Mouse (Mus musculus) heart, postnatal 36 days (tissue): ENCODE measurements around the gene Ttc12. TPM values are rescaled to one million over a fixed set of nuclear protein-coding genes. Genes with fewer than 3 reads are reported as not detected.

ENCODE experiments used
- DNase-seq, 2 experiments: peaks; one replicate each; pipeline ENCODE4 v3.0.0; 2021 to 2022
- intact Hi-C: fragments of 180-260 bp; cut with DNase I; formaldehyde crosslinking; loops from one replicate; pipeline ENCODE4 v1.15.1; 2025
- total RNA-seq, 2 experiments: library from RNA; stranded (reverse); gene quantifications; 2 replicates each; pipeline ENCODE4 v1.2.3; 2021

The Ttc12 gene
- total RNA-seq: 10 to 100 TPM in 1 of 2 experiments, 1 to 10 TPM in 1; 9.9 to 12.3 TPM

DNA sequence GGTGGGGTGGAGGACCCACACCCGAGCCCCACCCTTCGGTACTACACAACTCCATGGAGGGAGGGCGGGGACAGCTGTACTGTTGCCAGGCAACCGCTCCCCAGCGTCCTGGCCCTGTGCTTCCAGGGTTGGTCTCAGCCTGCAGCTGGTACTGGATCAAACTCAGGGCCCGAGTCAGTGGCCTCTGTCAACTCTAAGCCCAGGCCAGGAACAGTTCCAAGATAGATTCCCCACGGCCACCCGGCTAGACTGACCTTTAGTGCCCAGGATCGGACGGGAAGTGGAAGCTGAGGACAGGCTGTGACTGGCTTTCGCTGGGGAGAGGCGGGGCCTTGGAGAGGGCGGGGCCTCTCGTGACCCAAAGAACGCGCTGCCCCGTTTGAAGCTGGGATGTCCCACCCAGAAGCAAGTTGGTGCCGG, at the start of gene Ttc12:
Gene Ttc12 (minus strand): TSS at position 334 of the 420 bp plus-strand sequence.
- intact Hi-C loops: no loop called here

GRCm38 (mm10) chr9:49534958-49535357, 48.9 kb upstream of the Ttc12 start:
- intact Hi-C loops: no loop called here
- DNase-seq: no peak

More for the DNA sequence above, at the start of gene Ttc12:
- DNase-seq: peak; percentile 87 to 89

DNA sequence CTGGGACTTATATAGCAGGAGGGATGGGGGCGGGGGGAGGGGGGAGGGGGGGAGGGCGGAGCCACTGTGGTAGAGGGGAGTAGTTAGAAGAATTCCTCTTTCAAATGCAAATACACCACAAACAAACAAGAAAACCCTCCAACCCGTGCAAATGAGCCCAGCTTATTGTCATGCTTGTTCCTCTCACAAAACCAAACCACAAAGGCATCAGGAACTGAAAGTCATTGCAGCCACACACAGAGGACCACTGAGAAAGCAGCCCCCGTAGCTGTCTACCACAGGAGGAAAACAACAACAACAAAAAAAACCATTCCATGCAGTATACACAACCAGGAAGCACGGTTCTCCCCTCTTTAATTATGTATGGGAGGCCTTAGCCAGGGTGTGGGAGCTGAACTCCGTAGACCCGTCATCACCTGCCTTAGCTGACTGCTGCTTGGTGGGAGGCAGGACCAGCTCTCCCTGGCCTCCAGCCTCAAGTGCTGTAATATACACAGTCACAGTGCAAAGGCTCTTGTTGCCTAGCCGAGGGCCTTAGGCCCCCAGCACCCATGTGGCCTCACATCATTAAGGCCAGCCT, 48.0 kb upstream of the Ttc12 start:
- intact Hi-C loops: no loop called here

GRCm38 (mm10) chr9:49533455-49533854, 47.4 kb upstream of the Ttc12 start:
- DNase-seq: peak in 1 of 2 experiments; percentile 7
- intact Hi-C loops: no loop called here

More for the DNA sequence above, 48.0 kb upstream of the Ttc12 start:
- no peak for DNase-seq

DNA sequence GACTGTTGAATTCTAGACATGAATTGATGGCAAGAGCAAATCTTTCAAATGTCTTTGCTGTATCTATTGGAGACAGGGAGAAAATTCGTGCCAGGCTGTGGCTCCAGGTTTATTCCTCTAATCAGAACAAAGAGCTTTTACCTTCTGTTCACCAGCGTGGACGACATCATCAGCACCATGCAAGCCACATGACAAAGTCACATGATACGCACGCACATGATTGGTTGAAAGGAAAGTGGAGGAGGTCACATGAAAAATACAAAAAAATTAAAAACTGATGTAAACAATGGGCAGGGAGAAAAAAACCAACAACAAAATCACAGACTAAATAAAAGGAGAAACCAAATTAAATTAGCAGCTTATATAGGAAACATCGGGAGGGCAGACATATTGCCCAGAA, 45.8 kb upstream of the Ttc12 start:
- DNase-seq: no peak
- intact Hi-C loops: no loop called here

DNA sequence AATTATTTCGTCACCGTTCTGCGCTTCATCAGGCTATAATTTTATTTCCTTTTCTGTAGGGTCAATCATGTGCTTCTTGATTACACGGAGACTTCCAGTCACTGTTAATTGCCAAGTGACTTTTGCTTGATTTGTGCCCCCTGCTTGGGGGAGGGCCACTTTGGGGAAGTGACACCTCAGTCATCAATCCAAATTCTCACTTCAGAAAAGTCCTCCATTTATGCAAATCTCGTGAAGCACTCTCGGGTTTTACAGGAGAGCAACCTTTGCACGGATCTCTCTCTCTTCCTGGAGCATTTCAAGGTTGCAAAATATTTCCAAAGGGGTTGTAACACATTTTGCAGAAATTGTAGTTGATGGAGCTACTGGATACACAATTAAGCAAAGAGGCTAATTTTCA, 45.2 kb upstream of the Ttc12 start:
- intact Hi-C loops: no loop called here
- DNase-seq: no peak

- DNase-seq: no peak
- intact Hi-C loops: no loop called here
Measured at GRCm38 (mm10) chr9:49530739-49531138, 44.7 kb upstream of the Ttc12 start.

DNA sequence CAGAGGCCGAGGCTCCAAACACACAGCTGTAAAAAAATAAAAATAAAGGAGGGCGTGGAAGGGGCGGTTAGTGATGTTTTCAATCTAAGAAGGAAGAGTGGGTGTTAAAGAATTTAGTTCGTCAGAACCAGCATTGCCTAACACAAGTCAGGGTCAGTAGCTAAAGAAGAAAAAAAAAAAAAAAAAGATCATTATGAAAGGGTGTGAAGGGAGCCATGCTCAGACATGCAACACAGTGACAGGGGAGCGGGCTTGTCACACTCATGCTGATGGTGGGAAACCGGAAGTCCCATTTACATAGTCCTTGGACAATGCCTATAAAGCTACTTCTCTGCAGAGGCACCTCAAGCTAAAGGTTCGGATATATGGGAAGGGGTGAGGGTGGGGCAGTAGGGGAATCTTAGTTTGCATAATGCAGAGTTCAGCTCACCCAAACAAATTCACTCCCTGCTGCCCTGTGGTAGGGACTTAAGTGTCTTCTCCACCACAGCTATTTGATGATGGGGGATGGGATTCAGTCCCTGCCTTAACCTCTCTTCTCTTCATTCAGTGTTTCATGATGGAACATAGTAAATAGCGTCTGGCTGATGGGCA, 43.4 kb upstream of the Ttc12 start:
- intact Hi-C loops: loop anchor here (10.0 kb wide), 1 partner anchor 645 kb away; no protein-coding TSS in a partner anchor
- no peak for DNase-seq

DNA sequence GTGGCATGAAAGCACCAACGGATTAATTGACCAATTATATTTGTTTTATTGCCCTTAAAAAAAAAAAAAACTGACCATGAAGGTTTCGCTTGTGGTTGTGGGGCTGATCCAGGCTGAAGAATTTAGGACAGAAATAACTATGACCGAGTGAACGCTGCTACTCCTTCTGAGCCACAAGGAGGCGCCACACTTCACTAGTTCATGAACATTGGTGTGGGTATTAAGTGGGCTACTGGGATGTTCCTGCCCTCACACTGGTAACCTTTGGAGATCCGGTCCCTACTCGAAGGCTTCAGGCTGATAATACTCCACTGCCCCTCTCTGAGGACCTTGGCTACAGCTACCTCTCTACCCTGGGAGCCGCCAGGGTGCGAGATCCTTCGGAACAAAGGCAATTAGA, 42.9 kb upstream of the Ttc12 start:
- intact Hi-C loops: loop anchor here (10.0 kb wide), 1 partner anchor 646 kb away; no protein-coding TSS in a partner anchor
- DNase-seq: peak in 1 of 2 experiments; percentile 9

DNA sequence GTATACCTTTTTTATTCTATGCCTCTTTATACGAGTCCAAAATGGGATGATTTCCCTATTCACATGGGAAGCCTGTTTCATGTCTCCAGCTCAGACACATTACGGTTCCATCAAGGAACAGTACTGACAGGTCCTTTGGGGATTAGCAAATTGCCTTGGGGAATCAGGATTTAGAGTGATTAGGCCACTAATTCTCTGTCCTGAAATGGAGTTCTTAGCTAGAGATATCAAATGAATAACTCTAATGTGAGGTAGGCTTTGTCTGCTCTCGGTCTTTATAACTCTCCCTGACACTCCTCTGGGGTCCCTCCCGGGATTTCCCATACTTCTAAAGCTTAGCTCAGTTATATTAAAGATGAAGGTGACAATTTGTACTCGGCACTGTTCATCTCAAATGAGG, 42.0 kb upstream of the Ttc12 start:
- DNase-seq: no peak
- intact Hi-C loops: loop anchor here (10.0 kb wide), 1 partner anchor 647 kb away; no protein-coding TSS in a partner anchor

DNA sequence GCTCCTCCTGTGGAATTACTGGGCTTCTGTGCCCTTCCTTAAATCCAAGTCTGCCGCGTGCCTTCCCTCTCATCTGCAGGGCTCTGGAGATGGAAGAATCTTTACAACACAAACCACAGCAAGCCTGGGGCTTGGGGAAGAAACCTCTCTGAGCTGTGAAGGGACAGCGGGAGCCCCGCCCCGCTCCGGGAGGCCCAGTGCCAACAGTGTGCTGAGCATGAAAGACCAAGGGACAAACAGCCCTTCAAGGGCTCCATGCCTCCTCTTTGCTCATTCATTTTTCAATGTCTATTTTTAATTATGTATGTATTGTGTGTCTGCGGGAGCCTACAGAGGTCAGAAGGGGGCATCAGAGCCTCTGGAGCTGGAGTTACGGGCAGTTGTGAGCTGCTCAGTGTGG, 41.3 kb upstream of the Ttc12 start:
- no peak for DNase-seq
- intact Hi-C loops: loop anchor here (10.0 kb wide), 1 partner anchor 647 kb away; no protein-coding TSS in a partner anchor

DNA sequence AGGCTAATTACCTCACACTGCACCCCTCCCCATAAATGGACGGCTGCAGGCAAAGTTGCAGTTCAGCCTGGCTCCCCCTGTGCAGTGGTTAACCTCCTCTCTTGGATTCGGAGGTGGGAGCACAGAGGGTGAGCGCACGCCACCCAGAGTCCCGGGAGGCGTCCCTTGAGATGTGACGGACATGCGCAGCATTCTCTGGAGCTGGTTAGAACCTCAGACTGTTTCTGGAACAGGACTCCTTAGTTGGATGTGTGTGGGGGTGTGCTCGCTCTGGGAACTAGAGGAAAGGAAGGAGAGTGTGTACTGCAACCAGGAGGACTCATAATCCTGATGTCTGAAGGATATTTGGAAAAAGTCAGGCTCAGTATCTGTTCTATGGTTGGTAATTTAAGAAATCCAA, 38.7 kb upstream of the Ttc12 start:
- DNase-seq: no peak
- intact Hi-C loops: loop anchor here (10.0 kb wide), 1 partner anchor 650 kb away; no protein-coding TSS in a partner anchor

- DNase-seq: no peak
- intact Hi-C loops: loop anchor here (10.0 kb wide), 1 partner anchor 651 kb away; no protein-coding TSS in a partner anchor
Measured at GRCm38 (mm10) chr9:49523881-49524280, 37.9 kb upstream of the Ttc12 start.

DNA sequence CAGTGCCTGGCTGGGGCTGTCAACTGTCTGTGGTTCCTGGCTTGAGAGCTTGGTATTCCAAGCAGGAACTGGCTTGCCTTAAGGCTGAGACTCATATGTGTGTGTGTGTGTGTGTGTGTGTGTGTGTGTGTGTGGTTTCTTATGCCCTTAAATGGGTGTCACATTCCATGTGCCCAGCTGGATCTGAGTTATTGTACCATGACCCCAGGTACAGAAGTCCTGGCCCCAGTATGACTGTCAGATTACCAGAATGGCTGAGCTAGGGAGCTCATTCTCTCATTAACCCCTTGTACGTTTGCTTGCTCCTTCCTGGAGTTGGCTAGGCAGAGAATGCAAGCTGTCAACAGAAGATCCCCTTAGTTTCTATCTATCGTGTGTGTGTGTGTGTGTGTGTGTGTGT, 28.3 kb upstream of the Ttc12 start:
- no peak for DNase-seq
- intact Hi-C loops: no loop called here

DNA sequence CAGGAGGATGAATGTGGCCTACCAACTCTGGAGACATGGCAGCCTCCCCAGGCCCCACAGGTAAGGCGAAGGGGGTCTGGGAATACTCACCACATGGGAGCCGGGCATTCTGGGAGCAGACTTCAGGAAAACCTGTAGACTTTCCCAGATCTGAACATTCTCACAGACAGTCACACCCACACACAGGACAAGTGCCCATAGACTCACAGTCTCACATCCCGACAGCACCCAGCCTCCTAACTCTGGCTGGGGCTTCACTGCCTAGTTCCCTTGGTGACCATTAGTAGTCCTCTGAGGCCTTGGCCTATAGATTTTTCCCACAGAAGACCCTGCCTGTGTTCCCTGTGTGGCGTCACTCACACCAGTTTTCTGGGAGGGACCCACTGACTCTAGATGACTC, 24.6 kb upstream of the Ttc12 start:
- DNase-seq: no peak
- intact Hi-C loops: no loop called here

DNA sequence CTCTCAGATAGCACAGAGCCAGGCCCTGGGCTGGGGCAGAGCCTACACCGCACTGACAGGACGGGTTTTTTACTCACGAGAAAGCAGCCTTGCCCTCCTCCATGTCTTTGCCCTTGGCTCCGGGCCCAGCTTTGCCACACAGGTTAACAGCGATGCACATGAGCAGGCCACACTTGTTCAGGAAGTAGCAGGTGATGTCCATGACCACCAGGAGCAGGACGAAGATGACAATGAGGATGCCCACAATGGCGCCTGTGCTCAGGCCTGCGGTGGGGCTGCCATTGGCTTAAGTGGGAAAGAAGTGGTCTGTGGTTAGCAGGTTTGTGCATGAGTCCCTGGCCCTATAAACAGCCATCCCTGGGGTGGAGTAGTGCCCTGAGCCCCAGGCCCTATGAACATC, 23.6 kb upstream of the Ttc12 start:
- intact Hi-C loops: no loop called here
- DNase-seq: no peak

GRCm38 (mm10) chr9:49509094-49509493, 23.1 kb upstream of the Ttc12 start:
- intact Hi-C loops: no loop called here
- no peak for DNase-seq

DNA sequence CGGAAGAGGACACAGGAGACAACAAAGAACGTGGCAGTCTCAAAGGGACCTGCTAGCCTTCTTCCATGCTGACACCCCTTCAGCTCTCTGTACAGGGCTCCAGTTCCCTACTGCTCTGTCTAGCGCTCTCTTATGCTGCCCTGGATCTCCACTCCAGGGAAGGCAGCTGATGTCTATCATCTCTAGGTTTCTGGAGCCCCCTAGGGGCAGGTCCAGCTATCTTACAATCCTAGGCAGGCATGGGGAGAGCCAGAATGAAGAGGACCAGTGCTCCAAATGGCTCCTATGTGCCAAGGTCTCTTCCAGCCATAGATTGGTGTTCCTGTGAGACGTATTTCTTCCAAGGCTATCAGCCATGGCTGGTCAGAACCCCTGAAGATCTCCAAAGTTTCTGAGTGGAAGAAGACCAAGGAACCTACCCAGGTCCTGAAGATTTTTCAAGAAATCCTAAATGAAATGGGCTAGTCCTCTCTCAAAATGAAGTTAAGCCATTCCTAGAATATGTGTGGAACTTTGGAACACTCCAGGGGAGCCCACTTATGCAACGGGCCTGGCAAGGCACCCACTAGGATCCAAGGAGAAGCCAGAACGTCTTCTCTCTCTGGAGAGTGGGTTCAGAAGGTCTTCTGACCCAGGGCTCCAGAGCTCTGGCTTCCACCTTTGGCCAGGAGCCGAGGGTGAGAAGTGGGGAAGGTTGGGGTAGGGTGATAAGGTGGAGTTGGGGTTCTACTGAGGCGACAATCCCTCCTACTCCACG, 22.0 kb upstream of the Ttc12 start:
- intact Hi-C loops: no loop called here
- no peak for DNase-seq

DNA sequence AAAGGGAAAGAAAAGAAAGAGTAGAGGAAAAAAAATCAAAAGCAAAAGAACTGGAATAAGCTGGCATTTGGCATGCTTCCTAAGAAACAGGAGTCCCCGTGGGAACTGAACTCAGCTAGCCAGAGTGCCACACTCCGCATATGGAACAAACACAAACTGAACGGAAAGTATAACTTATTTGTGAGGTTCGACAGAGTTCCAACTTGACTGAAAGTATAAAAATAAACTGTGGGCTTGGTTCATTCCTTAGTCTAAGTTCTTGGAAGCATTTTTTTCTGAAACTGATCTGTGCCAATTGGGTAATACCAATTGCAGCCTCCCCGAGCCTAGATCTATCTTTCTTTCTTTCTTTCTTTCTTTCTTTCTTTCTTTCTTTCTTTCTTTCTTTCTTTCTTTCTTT, 18.6 kb upstream of the Ttc12 start:
- no peak for DNase-seq
- intact Hi-C loops: no loop called here

DNA sequence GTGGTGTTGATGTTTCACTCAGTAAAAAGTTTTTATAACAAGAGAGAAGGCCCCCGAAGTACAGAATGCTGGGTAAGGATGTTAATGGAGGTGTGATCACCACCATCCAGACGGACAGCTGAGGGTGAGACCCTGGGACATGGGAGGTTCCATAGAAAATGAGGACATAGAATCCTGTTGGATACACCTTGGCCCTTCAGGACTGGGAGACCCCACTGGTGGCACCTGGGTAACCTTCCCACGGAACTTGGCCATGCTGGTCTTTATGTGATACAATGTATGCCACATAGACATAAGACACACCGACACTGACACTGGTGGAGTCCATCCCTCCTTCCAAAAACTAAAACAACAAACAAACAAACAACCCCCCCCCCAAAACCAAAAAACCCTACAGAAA, 16.2 kb upstream of the Ttc12 start:
- DNase-seq: no peak
- intact Hi-C loops: no loop called here

- intact Hi-C loops: no loop called here
- no peak for DNase-seq
Measured at GRCm38 (mm10) chr9:49499878-49500277, 13.9 kb upstream of the Ttc12 start.
